Mouse (Mus musculus) MEL (cell line): Measurements from ENCODE around the gene Gm42420. TPM values are rescaled to one million over a fixed set of nuclear protein-coding genes. Genes with fewer than 3 reads are reported as not detected.

ENCODE experiments used
- DNase-seq: peaks from one replicate; pipeline ENCODE4 v3.0.0; 2011; ENCODE audit warnings: low read depth, low spot score
- H3K27ac ChIP-seq: 2 replicates; pipeline ENCODE4 v1.5.1; 2012; ENCODE audit warnings: low read depth, mild to moderate bottlenecking, control low read depth, low read length, moderate library complexity; ENCODE audit not compliant: control insufficient read depth
- H3K27me3 ChIP-seq, 2 experiments: fragments of 150-350 bp in 1 of 2; sonication (generic) in 1 of 2; 2 replicates each; pipeline ENCODE4 v1.6.1; 2012; ENCODE audit warnings: low read length in 2 of 2, mild to moderate bottlenecking in 2 of 2, improper control_type of control experiment in 1 of 2, moderate library complexity in 1 of 2; ENCODE audit not compliant: insufficient read depth in 2 of 2, control insufficient read depth in 1 of 2
- H3K36me3 ChIP-seq, 2 experiments: 2 replicates each; pipeline ENCODE4 v1.6.1; 2012 to 2014; ENCODE audit warnings: low read length in 2 of 2, improper control_type of control experiment in 1 of 2, inconsistent platforms in 1 of 2, mild to moderate bottlenecking in 1 of 2; ENCODE audit not compliant: insufficient read depth in 2 of 2, control insufficient read depth in 1 of 2
- H3K4me1 ChIP-seq, 2 experiments: fragments of 150-350 bp in 1 of 2; sonication (generic) in 1 of 2; 2 replicates each; pipeline ENCODE4 v1.6.1; 2012; ENCODE audit warnings: low read length in 2 of 2, improper control_type of control experiment in 1 of 2, mild to moderate bottlenecking in 1 of 2; ENCODE audit not compliant: insufficient read depth in 2 of 2, control insufficient read depth in 1 of 2
- H3K4me3 ChIP-seq, 2 experiments: fragments of 150-350 bp in 1 of 2; sonication (generic) in 1 of 2; 2 replicates each; pipeline ENCODE4 v1.5.1; 2012; ENCODE audit warnings: low read depth in 2 of 2, low read length in 2 of 2, mild to moderate bottlenecking in 2 of 2, moderate library complexity in 2 of 2, control low read depth in 1 of 2, improper control_type of control experiment in 1 of 2; ENCODE audit not compliant: control insufficient read depth in 1 of 2, insufficient read depth in 1 of 2
- H3K79me2 ChIP-seq: 2 replicates; pipeline ENCODE4 v1.6.1; 2012; ENCODE audit warnings: mild to moderate bottlenecking, low read length, moderate library complexity; ENCODE audit not compliant: control insufficient read depth, poor library complexity, insufficient read depth
- H3K9ac ChIP-seq: 2 replicates; pipeline ENCODE4 v1.6.1; 2012; ENCODE audit warnings: low read depth, mild to moderate bottlenecking, control low read depth, low read length, moderate library complexity; ENCODE audit not compliant: control insufficient read depth, poor library complexity, severe bottlenecking
- H3K9me3 ChIP-seq: fragments of 150-350 bp; sonication (generic); replicated peaks from 2 replicates; pipeline ENCODE4 v1.6.1; 2012; ENCODE audit warnings: mild to moderate bottlenecking, low read length, improper control_type of control experiment, moderate library complexity; ENCODE audit not compliant: insufficient read depth
- CTCF ChIP-seq, 3 experiments: IDR thresholded peaks in 2 of 3; conservative IDR thresholded peaks in 1 of 3; 2 replicates each; pipeline ENCODE4 v1.5.1; 2011 to 2012; ENCODE audit warnings: low read length in 3 of 3, low read depth in 2 of 3, mild to moderate bottlenecking in 2 of 3, improper control_type of control experiment in 1 of 3, inconsistent platforms in 1 of 3, mixed read lengths in 1 of 3, moderate library complexity in 1 of 3; ENCODE audit not compliant: control insufficient read depth in 1 of 3, insufficient read depth in 1 of 3, poor library complexity in 1 of 3, severe bottlenecking in 1 of 3
- E2F4 ChIP-seq: IDR thresholded peaks from 2 replicates; pipeline ENCODE4 v1.6.1; 2011; ENCODE audit warnings: low read depth, low read length, improper control_type of control experiment, borderline replicate concordance
- ELF1 ChIP-seq: IDR thresholded peaks from 2 replicates; pipeline ENCODE4 v1.6.1; 2014; ENCODE audit warnings: low read depth, mild to moderate bottlenecking, inconsistent platforms, low read length, improper control_type of control experiment, moderate library complexity
- GABPA ChIP-seq: IDR thresholded peaks from 2 replicates; pipeline ENCODE4 v1.6.1; 2012; ENCODE audit warnings: low read depth, mild to moderate bottlenecking, inconsistent platforms, low read length, improper control_type of control experiment, moderate library complexity
- GATA1 ChIP-seq: IDR thresholded peaks from 2 replicates; pipeline ENCODE4 v1.6.1; 2011; ENCODE audit warnings: low read depth, low read length, improper control_type of control experiment
- HCFC1 ChIP-seq: IDR thresholded peaks from 2 replicates; pipeline ENCODE4 v1.6.1; 2012; ENCODE audit warnings: low read depth, mild to moderate bottlenecking, inconsistent platforms, low read length, improper control_type of control experiment, moderate library complexity
- MAFK ChIP-seq: IDR thresholded peaks from 2 replicates; pipeline ENCODE4 v1.6.1; 2011; ENCODE audit warnings: low read depth, mild to moderate bottlenecking, low read length, improper control_type of control experiment, borderline replicate concordance
- MAZ ChIP-seq: IDR thresholded peaks from 2 replicates; pipeline ENCODE4 v1.6.1; 2012; ENCODE audit warnings: low read depth, mild to moderate bottlenecking, inconsistent platforms, low read length, improper control_type of control experiment
- MXI1 ChIP-seq: IDR thresholded peaks from 2 replicates; pipeline ENCODE4 v1.6.1; 2011; ENCODE audit warnings: mild to moderate bottlenecking, low read depth, low read length, improper control_type of control experiment
- NRF1 ChIP-seq: IDR thresholded peaks from 2 replicates; pipeline ENCODE4 v1.6.1; 2014; ENCODE audit warnings: low read depth, mild to moderate bottlenecking, inconsistent platforms, low read length, improper control_type of control experiment, moderate library complexity; ENCODE audit not compliant: poor library complexity, insufficient read depth, severe bottlenecking
- POLR2A ChIP-seq, 2 experiments: IDR thresholded peaks; 2 replicates each; pipeline ENCODE4 v1.6.1; 2011 to 2012; ENCODE audit warnings: low read length in 2 of 2, mild to moderate bottlenecking in 2 of 2, control low read depth in 1 of 2, improper control_type of control experiment in 1 of 2, low read depth in 1 of 2, moderate library complexity in 1 of 2; ENCODE audit not compliant: control insufficient read depth in 1 of 2, insufficient read depth in 1 of 2, poor library complexity in 1 of 2
- POLR2AphosphoS2 ChIP-seq: IDR thresholded peaks from 2 replicates; pipeline ENCODE4 v1.6.1; 2011; ENCODE audit warnings: low read length, improper control_type of control experiment
- POLR2AphosphoS5 ChIP-seq: IDR thresholded peaks from 2 replicates; pipeline ENCODE4 v1.6.1; 2012; ENCODE audit warnings: low read depth, borderline replicate concordance, mild to moderate bottlenecking, inconsistent platforms, low read length, moderate library complexity, mixed read lengths
- RAD21 ChIP-seq: IDR thresholded peaks from 2 replicates; pipeline ENCODE4 v1.6.1; 2011; ENCODE audit warnings: mild to moderate bottlenecking, low read depth, low read length, improper control_type of control experiment
- SIN3A ChIP-seq: IDR thresholded peaks from 2 replicates; pipeline ENCODE4 v1.6.1; 2012; ENCODE audit warnings: low read length, improper control_type of control experiment, inconsistent platforms
- TAL1 ChIP-seq: IDR thresholded peaks from 2 replicates; pipeline ENCODE4 v1.6.1; 2012; ENCODE audit warnings: mild to moderate bottlenecking, inconsistent platforms, low read length, moderate library complexity, mixed read lengths
- TBP ChIP-seq: IDR thresholded peaks from 2 replicates; pipeline ENCODE4 v1.8.0; 2011; ENCODE audit warnings: low read depth, low read length, improper control_type of control experiment
- TCF12 ChIP-seq: IDR thresholded peaks from 2 replicates; pipeline ENCODE4 v1.6.1; 2014; ENCODE audit warnings: low read depth, mild to moderate bottlenecking, inconsistent platforms, low read length, improper control_type of control experiment, moderate library complexity
- USF1 ChIP-seq: IDR thresholded peaks from 2 replicates; pipeline ENCODE4 v1.6.1; 2014; ENCODE audit warnings: low read depth, mild to moderate bottlenecking, inconsistent platforms, low read length, improper control_type of control experiment, moderate library complexity
- USF2 ChIP-seq, 2 experiments: IDR thresholded peaks; 2 replicates each; pipeline ENCODE4 v1.6.1; 2011 to 2012; ENCODE audit warnings: improper control_type of control experiment in 2 of 2, low read length in 2 of 2, borderline replicate concordance in 1 of 2, inconsistent platforms in 1 of 2, low read depth in 1 of 2, mild to moderate bottlenecking in 1 of 2; ENCODE audit not compliant: insufficient read depth in 1 of 2
- ZC3H11A ChIP-seq: IDR thresholded peaks from 2 replicates; pipeline ENCODE4 v1.6.1; 2012; ENCODE audit warnings: low read depth, mild to moderate bottlenecking, inconsistent platforms, low read length, improper control_type of control experiment
- ZMIZ1 ChIP-seq: IDR thresholded peaks from 2 replicates; pipeline ENCODE4 v1.6.1; 2012; ENCODE audit warnings: low read depth, mild to moderate bottlenecking, inconsistent platforms, low read length, improper control_type of control experiment, moderate library complexity
- polyA plus RNA-seq, 2 experiments: library from polyadenylated mRNA; stranded (reverse) in 1 of 2; unstranded in 1 of 2; fragments of >175 nt in 1 of 2; fragments of >200 nt in 1 of 2; gene quantifications; 2 replicates each; pipeline versions ENCODE4 v1.2.1 to v1.2.4; 2012; ENCODE audit warnings: low replicate concordance in 2 of 2, low read depth in 1 of 2; ENCODE audit not compliant: insufficient read length in 2 of 2, insufficient read depth in 1 of 2, missing spikeins in 1 of 2
- total RNA-seq: library from RNA; depleted of rRNA; stranded (reverse); fragments of 300-350 nt; gene quantifications from 2 replicates; pipeline ENCODE4 v1.2.3, GENCODE M21; 2012

Gene Gm42420
- total and polyA plus RNA-seq, 3 experiments, result 1.5 to 1.9 TPM; not detected in 1

DNA sequence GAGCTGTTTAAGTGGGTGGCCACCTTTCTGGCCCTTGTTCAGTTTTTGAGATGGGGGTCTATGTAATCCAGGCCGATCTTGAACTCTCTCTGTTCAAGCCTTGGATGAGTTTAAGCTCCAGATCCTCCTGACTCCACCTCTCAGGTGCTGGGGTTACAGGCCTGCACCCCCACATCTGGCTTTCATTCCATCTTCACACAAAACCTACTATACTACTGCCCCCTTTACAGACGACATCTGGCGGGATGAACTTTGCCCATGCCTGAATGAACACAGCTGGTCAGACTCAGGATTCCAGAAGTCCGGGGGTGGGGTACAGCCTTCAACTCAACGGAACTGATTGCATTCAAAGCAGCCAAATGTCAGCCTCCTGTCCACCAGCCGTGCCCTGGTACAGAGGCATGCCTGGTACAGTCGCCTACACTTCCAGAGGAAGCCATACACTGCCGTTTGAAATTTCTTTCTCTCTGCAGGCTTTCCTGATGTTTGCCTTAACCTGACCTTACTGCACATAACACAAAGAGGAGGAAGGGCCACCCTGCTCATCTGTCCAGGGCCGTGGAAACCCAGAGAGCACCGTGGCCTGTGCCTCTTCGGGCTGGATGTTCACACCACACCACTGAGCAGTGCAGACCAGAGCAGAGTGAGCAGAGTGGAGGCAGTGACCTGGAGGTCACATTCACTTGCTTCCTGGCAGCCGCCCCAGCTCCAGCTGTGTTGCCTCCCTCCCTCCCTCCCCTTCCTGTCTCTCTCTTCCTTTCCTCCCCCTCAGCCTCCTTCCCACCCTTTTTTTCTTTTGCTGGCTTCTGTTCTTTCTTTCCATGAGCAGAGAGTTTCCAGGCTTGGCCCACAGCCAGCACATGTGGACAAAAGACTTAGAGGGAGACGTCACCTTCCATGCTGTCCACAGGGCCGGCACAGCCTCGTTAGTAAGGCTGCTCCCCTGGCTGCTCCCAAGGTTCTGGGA is 42.6 kb upstream of the Gm42420 start:
- Histone ChIP-seq H3K36me3 (no peaks in the 10 kb centered on the region), H3K9ac (no peak overlapping the region), H3K79me2 (no peaks in the 10 kb centered on the region), H3K9me3 (no peaks in the 10 kb centered on the region), H3K27me3 (no peaks in the 10 kb centered on the region; a peak in 1 of 4 replicates), H3K4me3 (no peak overlapping the region), H3K4me1 (no peaks in the 10 kb centered on the region), H3K27ac (no peak overlapping the region)
- TF ChIP-seq RAD21, result no peak
- no peak for TF ChIP-seq E2F4
- TF ChIP-seq ELF1, result no peak
- no peak for TF ChIP-seq POLR2AphosphoS2
- TF ChIP-seq NRF1, result no peak
- TF ChIP-seq MAFK, result no peak
- no peak for TF ChIP-seq MAZ
- no peak for TF ChIP-seq SIN3A
- TF ChIP-seq TCF12, result no peak
- no peak for TF ChIP-seq ZMIZ1
- DNase-seq, result no peak

DNA sequence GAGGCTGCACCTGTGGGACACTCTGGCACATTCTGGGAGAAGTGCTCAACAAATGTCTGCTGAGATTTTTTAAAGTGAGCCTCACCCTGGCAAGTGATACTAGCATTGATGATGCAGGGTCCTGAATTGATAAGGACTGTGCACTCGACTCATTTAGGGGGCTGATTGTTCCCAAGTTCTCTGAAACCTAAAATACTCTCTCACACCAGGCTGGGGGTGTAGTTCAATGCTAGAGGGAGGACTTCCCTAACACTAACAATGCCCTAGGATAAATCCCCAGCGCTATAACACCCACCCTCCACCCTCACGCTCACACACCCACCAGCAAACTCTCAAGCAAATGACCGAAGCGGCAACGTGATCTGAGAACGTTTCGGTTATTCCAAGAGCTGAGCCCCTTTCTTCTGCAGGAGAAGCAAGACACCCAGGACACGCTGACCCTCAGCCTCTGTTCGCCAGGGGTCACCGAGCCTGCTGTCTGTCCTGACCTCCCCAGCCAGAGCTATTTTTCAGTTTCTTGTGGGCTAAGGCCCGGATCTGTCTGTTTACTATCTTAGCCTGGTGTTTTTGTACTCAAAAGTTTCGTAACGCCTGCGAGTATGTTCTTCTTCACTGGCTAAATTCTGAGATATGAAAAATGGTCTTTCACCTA is 41.7 kb upstream of the Gm42420 start:
- Histone ChIP-seq H3K79me2 (no peaks in the 10 kb centered on the region), H3K4me3 (no peak overlapping the region), H3K27me3 (peaks cover 2% of the 10 kb centered on the region in 2 experiments; a peak in 2 of 4 replicates), H3K9ac (no peak overlapping the region), H3K4me1 (no peaks in the 10 kb centered on the region), H3K36me3 (no peaks in the 10 kb centered on the region), H3K27ac (no peak overlapping the region), H3K9me3 (no peaks in the 10 kb centered on the region)
- TF ChIP-seq USF1 (no peak), MXI1 (no peak), POLR2AphosphoS5 (no peak), TCF12 (no peak), ELF1 (no peak), USF2 (IDR thresholded peaks at IDR 0.05; ENCODE audit: borderline replicate concordance in 1 of 2, insufficient read depth in 1 of 2, low read depth in 1 of 2, low read length in 2 of 2) (no peak), E2F4 (no peak), POLR2AphosphoS2 (no peak), GATA1 (no peak), TAL1 (no peak), TBP (no peak), ZC3H11A (no peak), ZMIZ1 (no peak), NRF1 (no peak), CTCF (IDR thresholded peaks at IDR 0.05 in 2 of 3, conservative IDR thresholded peaks at IDR 0.05 in 1 of 3; ENCODE audit: control insufficient read depth in 1 of 3, insufficient read depth in 1 of 3, low read depth in 2 of 3, low read length in 3 of 3, poor library complexity in 1 of 3, severe bottlenecking in 1 of 3) (no peak), HCFC1 (no peak), GABPA (no peak), POLR2A (IDR thresholded peaks at IDR 0.05; ENCODE audit: control insufficient read depth in 1 of 2, insufficient read depth in 1 of 2, low read depth in 1 of 2, low read length in 2 of 2, poor library complexity in 1 of 2) (no peak)
- no peak for DNase-seq
